Mouse (Mus musculus) frontal cortex, postnatal 10 days (tissue): ENCODE measurements around the gene Cdk5r1.
"Not testable (repeated sequence)": the region's sequence is repeated elsewhere in the genome, so short reads cannot be mapped to it uniquely, and the experiment has no call there.

ENCODE experiments used
- DNase-seq, 2 experiments: peaks; one replicate each; pipeline ENCODE4 v3.0.0; 2022; ENCODE audit warnings: low spot score in 2 of 2, mixed read lengths in 1 of 2

Cdk5r1 gene

DNA sequence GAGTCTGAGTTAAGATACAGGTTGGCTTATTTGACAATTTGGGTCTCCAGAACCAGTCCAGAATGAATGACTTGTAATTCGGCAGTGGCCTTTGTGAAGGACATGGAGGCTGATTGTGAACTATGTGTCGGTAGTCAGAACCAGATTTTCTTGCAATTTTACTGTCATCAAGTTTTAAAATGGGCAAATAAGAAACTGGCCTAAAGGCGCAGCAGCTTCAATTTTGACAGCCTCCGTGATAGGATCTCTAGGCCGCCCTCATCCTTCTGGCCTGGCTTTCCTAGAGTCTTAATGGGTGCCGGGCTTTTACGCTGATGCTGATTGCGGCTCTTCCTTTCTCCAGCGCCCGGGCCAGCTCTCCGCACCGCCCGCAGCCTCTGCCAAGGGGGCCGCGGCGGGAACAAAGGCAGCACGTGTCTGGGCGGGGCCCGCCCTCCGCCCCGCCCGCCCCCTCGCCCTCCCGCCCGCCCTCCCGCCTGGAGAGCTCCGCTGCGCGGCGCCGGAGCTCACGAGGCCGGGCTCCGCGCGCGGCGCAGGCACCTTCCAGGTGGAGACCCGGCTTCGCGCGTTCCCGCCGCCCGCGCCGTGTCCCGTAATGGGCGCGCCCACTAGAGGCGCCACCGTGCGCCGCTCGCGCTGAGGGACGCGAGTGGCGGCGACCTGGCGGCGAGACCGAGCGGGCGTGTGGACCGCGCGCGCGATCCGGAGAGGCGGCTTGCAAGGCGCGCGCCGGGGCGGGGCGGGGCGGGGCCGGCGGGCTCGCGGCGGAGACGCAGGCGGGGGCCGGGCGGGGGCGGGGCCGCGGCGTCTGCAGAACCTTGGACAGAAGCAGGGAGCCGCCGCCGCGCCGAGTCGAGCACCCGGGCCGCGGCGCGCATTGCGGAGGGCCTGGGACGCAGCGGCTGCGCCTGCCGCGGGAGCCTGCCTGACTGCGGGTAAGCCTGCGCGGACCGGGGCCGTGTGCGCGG is at the start of gene Cdk5r1:
Cdk5r1 (plus strand) TSS at position 802 of the 968 bp plus-strand sequence.
- DNase-seq: peak; percentile 88 to 93

- peak; percentile 95 to 96 for DNase-seq
Observed at GRCm38 (mm10) chr11:80428381-80429008, 48.3 kb upstream of the Cdk5r1 start, which contains the start of gene Psmd11. Gene Psmd11, plus strand, starts transcription at chr11:80428615.

GRCm38 (mm10) chr11:80429009-80429475 is 47.8 kb upstream of the Cdk5r1 start:
- DNase-seq: no peak

DNA sequence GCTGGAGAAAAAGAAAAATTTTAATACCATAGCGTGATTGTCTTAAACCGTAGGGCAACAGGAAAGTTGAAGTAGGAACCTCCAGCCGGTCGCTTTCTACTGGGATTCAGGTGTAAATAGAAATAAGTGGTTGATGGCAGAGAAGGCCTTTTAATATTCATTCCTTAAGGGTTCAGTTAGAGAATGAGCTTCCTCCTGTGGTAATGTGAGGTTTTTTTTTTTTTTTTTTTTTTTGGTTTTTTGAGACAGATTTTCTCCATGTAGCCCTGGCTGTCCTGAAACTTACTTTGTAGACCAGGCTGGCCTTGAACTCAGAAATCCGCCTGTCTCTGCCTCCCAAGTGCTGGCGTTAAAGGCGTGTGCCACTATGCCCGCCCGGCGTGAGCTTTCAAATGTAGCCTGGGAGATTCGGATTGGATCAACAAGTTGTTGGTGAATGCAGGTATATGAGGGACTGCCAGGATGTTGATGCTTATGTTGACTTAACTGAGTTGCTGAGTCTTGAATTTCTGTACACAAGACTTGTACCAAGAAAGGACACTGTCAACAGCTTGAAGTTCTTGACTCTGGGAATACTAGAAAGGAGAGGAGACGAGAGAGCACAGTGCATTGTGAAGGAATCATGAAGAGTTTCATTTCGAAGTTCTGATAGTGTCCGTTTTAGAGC is 47.2 kb upstream of the Cdk5r1 start:
- DNase-seq: no peak

DNA sequence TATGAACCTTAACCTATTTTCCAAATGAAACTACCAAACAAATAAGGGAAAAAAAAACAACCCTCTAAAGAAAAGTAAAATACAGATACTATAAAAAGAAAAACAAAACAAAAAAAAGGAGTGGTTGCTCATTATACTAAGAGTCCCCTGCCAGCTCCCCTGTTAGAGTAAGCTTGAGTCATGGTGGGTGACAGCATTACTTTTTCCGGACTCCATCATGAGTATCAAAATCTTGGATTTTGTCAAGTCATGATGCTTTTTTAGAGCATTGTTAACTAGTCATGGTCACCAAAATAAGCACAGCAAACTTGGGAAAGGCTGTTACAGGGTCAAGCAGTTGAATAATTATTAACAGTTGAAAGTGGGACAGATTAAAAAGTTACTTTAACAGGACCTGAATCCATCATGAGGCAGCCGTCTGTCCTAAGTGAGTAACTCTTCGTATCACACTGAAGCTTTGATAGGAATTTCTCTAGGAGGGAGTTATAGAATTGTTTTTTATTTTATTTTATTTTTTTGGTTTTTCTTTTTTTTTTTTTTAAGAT is 46.4 kb upstream of the Cdk5r1 start:
- DNase-seq: no peak

DNA sequence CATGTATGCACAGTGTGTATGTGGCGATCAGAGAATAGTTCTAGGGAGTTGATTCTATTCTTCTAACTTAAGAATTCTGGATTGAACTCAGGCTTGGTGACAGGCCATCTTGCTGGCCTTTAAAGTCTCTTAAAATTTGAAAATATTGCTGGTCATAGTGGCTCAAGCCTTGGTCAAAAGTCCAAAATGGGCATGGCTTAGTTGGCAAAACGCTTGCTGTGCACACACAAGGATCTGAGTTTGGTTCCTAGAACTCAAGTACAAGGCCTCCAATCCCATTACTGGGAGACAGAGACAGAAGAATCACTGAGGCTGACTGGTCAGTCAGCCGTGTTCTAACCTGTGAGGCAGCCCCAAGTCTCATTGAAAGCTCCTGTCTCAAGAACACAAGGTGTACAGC is 29.9 kb upstream of the Cdk5r1 start:
- no peak for DNase-seq

DNA sequence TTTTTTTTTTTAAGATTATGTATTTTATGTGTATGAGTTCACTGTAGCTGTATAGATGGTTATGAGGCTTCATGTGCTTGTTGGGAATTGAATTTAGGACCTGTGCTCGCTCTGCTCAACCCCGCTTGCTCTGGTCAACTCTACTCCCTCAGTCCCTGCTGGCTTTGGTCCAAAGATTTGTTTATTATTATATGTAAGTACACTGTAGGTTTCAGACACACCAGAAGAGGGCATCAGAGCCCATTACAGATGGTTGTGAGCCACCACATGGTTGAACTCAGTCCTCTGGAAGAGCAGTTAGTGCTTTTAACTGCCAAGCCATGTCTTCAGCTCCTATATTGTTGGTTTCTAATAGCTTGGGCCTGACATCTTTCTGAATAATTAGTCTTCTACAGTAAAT is 27.0 kb upstream of the Cdk5r1 start:
- DNase-seq: no peak

GRCm38 (mm10) chr11:80452242-80452641 is 24.6 kb upstream of the Cdk5r1 start:
- no peak for DNase-seq

- no peak for DNase-seq
Observed at GRCm38 (mm10) chr11:80453198-80453597, 23.6 kb upstream of the Cdk5r1 start.

- DNase-seq: not testable (repeated sequence)
Observed at GRCm38 (mm10) chr11:80463605-80464130, 13.2 kb upstream of the Cdk5r1 start.

DNA sequence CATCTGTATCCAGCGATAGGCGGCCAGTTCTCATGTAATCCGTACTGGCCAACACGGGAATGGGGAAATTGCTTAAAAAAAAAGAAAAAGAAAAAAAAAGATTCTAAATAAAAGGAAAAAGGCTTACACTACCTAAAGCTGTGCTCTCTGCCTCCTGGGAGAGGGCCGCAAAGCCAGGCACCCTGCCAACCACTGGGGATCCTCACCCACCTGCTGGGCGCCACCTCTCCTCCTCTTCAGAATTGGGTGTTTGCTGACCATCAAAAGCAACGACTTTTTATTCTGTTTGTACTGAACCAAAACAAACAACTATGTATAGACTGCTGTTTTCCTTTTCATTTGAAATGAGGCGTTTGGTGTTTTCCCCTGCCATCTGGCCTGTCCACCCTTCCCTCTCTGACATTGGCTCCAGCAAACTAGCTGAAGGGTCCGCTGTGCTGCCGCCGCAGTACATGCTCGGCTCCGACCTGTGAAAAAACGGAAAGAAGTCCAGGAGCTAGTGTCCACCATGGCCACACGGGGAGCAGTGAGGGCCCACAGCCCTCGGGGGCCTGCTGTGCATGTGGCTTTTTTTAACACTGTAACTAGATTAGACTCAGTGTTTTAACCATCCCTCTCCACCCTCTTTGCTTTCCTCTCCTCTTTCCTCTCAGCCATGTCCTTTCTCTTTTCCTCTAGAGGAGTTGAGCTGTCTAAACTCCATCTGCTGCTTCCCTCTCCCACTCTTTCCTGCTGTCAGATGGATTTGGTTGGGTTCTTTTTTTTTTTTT is 4.8 kb upstream of the Cdk5r1 start:
- no peak for DNase-seq

DNA sequence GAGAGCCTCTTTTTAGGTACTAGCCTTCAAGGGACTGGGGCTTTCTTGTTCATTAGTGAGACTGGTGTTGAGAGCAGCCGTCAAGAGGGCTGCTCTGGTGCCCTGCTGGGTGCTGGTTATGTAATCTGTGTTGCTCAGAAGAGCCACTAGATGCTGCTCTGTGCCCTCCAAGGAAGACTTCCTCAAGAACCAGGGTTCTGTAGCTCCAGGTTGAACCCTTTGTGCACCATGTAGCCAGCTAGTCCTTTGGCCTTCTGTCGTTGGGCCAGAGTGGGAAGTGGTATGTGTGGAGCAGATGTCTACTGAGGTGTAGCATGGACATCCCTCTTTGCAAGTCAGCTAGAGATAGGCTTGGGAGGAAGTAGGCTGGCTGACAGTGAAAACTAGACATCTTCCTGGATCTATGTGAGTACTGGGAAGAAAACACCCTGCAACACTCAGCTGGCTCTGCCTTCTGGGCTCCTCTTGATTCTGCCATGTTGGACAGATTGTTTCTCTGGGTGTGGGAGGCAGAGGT is 2.6 kb upstream of the Cdk5r1 start:
- DNase-seq: peak; percentile 49 to 57

GRCm38 (mm10) chr11:80474846-80475245 is 2.0 kb upstream of the Cdk5r1 start:
- DNase-seq: no peak

- no peak for DNase-seq
Observed at GRCm38 (mm10) chr11:80475544-80475943, 1.3 kb upstream of the Cdk5r1 start.

- DNase-seq: peak; percentile 56 to 58
Observed at GRCm38 (mm10) chr11:80477341-80478199, 747 bp downstream of the Cdk5r1 start.

GRCm38 (mm10) chr11:80478694-80479412 is 2.0 kb downstream of the Cdk5r1 start:
- peak in 1 of 2 experiments; percentile 26 for DNase-seq

DNA sequence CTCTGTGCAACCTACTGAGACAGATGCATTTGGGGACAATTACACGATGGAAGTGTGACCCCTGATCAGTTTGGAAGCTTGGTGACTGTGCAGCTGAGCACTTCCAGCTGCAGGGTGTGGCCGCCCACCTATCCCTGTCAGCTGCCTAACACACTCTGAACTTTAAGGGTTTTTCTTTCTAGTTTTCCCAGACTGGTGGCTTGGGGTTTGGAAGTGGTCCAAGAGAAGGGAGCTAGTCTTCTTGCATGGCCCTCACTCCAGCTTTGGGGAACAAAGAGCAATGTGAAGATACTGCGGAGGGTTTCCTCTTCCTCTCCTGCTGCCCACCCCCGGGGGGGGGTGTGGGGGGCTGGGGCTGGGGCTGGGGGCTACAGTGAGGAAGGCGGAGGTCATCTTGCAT is 2.6 kb downstream of the Cdk5r1 start:
- peak in 1 of 2 experiments; percentile 36 for DNase-seq

- DNase-seq: peak in 1 of 2 experiments; percentile 38
Observed at GRCm38 (mm10) chr11:80479906-80480866, 3.4 kb downstream of the Cdk5r1 start.
